Mouse (Mus musculus) embryonic facial prominence, embryonic 11.5 days (tissue): Measurements from ENCODE around the gene Camk2b. TPM values are rescaled to one million over a fixed set of nuclear protein-coding genes. Genes with fewer than 3 reads are reported as not detected.

ENCODE experiments used
- ATAC-seq: fragments of 200-750 bp; cut with Nextera tagmentation; replicated peaks from 2 replicates; pipeline ENCODE4 v1.8.0; 2017; ENCODE audit warnings: low read depth; ENCODE audit not compliant: insufficient number of reproducible peaks, low FRiP score, low TSS enrichment
- DNase-seq: peaks from one replicate; pipeline ENCODE4 v3.0.0-alpha.2; 2015; ENCODE audit warnings: low spot score
- H3K27ac ChIP-seq: fragments of 300-500 bp; sonication (generic); replicated peaks from 2 replicates; pipeline ENCODE4 v1.5.1; 2014; ENCODE audit warnings: mild to moderate bottlenecking, low read depth, low read length, control low read depth
- H3K27me3 ChIP-seq: fragments of 300-500 bp; sonication (generic); 2 replicates; pipeline ENCODE4 v1.6.1; 2014; ENCODE audit warnings: mild to moderate bottlenecking, low read length, moderate library complexity, mixed read lengths; ENCODE audit not compliant: control insufficient read depth, insufficient read depth
- H3K36me3 ChIP-seq: fragments of 300-500 bp; sonication (generic); replicated peaks from 2 replicates; pipeline ENCODE4 v1.6.1; 2014; ENCODE audit warnings: low read depth, mild to moderate bottlenecking, low read length, moderate library complexity, mixed read lengths; ENCODE audit not compliant: control insufficient read depth, insufficient read depth
- H3K4me1 ChIP-seq: fragments of 300-500 bp; sonication (generic); 2 replicates; pipeline ENCODE4 v1.6.1; 2014; ENCODE audit warnings: low read length, mixed read lengths; ENCODE audit not compliant: control insufficient read depth, insufficient read depth
- H3K4me2 ChIP-seq: fragments of 300-500 bp; sonication (generic); 2 replicates; pipeline ENCODE4 v1.6.1; 2014; ENCODE audit warnings: low read depth, mild to moderate bottlenecking, control low read depth, low read length, moderate library complexity
- H3K4me3 ChIP-seq: fragments of 300-500 bp; sonication (generic); 2 replicates; pipeline ENCODE4 v1.5.1; 2014; ENCODE audit warnings: low read depth, low read length, control low read depth
- H3K9ac ChIP-seq: fragments of 300-500 bp; sonication (generic); replicated peaks from 2 replicates; pipeline ENCODE4 v1.6.1; 2014; ENCODE audit warnings: mild to moderate bottlenecking, control low read depth, low read length
- H3K9me3 ChIP-seq: fragments of 300-500 bp; sonication (generic); replicated peaks from 2 replicates; pipeline ENCODE4 v1.6.1; 2016; ENCODE audit warnings: mild to moderate bottlenecking, low read length, inconsistent platforms, mixed read lengths; ENCODE audit not compliant: control insufficient read depth
- WGBS: fragments of 180-500 bp; shearing (Covaris S2); extraction: QIAGEN DNeasy Blood & Tissue Kit; methylation state at CpG from one replicate; pipeline ENCODE4 v1.1.7; 2014; 5-methylcytosine and 5-hydroxymethylcytosine counted together
- polyA plus RNA-seq: library from polyadenylated mRNA; unstranded; fragments of >200 nt; fragmentation: Nextera tagmentation; extraction: Ambion mirVana; gene quantifications from 2 replicates; pipeline ENCODE4 v1.2.1, GENCODE M21; 2014

Camk2b gene
- polyA plus RNA-seq, 1 experiment from 2014 or later: 1.7 TPM

DNA sequence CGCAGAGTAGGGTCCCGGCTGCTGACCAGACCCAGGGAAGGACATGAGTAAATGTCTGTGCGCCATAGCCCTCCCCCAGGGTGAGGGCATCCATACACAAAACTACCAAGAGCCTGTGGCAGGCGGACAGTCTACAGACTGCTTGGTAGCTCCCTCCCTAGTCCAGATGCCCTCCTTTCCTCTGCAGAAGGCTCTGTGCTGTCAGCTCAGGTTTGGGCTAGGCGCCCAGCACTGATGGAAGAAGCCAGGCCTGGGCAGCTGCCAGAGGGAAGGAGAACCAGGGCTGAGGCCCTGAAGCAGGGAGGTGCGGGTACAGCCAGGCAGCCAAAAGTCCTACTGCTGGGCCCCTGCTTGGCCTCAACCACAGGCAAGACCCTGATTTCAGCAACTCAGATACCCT is 35.5 kb downstream of the Camk2b start:
- Histone ChIP-seq H3K4me2 (no peak overlapping the region), H3K9ac (no peak overlapping the region), H3K27ac (no peak overlapping the region), H3K9me3 (no peaks in the 10 kb centered on the region), H3K4me1 (0 out of 2 replicates have a peak, but pooled peaks cover 2% of the 10 kb centered on the region), H3K4me3 (no peak overlapping the region), H3K36me3 (no peaks in the 10 kb centered on the region), H3K27me3 (no peaks in the 10 kb centered on the region)
- WGBS: 88% methylated on average over 6 of the region's 6 CpGs
- ATAC-seq (no peak), DNase-seq (no peak)

DNA sequence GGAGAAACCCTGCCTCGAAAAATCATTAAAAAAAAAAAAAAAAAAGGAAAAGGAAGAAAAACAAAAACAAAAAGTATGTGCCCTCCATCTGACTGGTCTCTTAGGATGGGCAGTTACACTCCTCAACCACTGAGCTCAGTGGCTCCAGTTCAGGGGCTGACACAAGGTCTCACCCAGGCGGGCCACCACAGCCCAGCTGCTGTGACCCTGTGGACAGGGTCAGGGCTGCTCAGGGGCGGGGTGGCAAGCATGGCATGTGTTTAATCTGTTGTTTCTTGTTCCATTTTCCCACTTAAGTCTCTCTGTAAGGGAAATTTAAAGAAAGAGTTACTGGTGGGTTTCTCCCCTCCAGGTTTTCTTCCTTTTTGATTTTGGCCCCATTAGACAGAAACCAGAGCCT is 36.4 kb downstream of the Camk2b start:
- Histone ChIP-seq H3K27ac (no peak overlapping the region), H3K36me3 (no peaks in the 10 kb centered on the region), H3K4me3 (no peak overlapping the region), H3K9me3 (no peaks in the 10 kb centered on the region), H3K27me3 (no peaks in the 10 kb centered on the region), H3K4me1 (0 out of 2 replicates have a peak, but pooled peaks cover 2% of the 10 kb centered on the region), H3K4me2 (no peak overlapping the region), H3K9ac (no peak overlapping the region)
- WGBS: 53% methylated on average over 3 of the region's 3 CpGs
- ATAC-seq: no peak
- DNase-seq: no peak

DNA sequence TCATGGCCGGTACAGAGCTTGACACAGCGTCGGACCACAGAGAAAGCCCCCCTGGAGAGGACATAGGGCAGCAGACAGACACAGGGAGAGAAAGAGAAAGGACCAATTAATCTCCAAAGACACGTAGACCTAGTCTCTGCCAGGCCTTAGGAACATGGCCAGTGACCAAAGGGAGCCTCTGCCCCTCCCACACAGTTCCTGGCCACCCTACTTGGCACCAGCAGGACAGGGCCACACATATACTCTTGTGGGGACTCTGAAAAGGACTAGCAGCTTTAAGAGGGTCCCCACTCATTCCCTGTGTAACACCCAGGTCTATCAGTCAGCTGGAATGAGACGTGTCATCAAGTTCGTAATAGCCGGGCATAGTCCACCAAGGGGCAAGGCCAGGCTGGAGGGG is 37.3 kb downstream of the Camk2b start:
- no peaks in the 10 kb centered on the region for H3K9me3 ChIP-seq
- no peak overlapping the region for H3K4me3 ChIP-seq
- DNase-seq: no peak
- no peak overlapping the region for H3K27ac ChIP-seq
- 0 out of 2 replicates have a peak, but pooled peaks cover 2% of the 10 kb centered on the region for H3K4me1 ChIP-seq
- no peak overlapping the region for H3K4me2 ChIP-seq
- 88% methylated on average over 7 of the region's 7 CpGs for WGBS
- H3K9ac ChIP-seq: no peak overlapping the region
- H3K36me3 ChIP-seq: no peaks in the 10 kb centered on the region
- H3K27me3 ChIP-seq: no peaks in the 10 kb centered on the region
- ATAC-seq: no peak

DNA sequence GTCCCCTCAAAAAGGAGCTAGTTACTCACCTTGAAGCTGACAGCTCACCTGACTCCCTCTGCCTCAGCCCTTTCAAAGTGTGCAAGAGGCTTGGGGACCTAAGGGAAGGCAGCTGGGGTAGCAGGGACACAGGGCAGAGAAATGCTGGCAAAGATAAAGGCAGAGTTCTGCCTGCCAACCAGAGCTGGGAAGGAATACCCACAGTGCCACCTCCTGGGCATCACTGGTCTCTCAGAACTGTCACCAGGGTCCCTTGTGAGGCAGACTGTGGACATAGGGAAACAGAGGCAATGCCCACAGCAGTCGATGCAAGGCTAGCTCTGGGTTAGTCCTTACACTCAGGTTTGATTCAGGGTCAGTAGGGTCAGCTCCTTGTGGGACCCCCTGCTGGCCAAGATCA is 39.8 kb downstream of the Camk2b start:
- Histone ChIP-seq H3K4me1 (no peaks in the 10 kb centered on the region), H3K4me2 (no peak overlapping the region), H3K9me3 (no peaks in the 10 kb centered on the region), H3K27ac (no peak overlapping the region), H3K36me3 (no peaks in the 10 kb centered on the region), H3K4me3 (no peak overlapping the region), H3K27me3 (no peaks in the 10 kb centered on the region), H3K9ac (no peak overlapping the region)
- no peak for DNase-seq
- ATAC-seq: no peak
- WGBS: 57% methylated on average over 1 of the region's 1 CpGs

DNA sequence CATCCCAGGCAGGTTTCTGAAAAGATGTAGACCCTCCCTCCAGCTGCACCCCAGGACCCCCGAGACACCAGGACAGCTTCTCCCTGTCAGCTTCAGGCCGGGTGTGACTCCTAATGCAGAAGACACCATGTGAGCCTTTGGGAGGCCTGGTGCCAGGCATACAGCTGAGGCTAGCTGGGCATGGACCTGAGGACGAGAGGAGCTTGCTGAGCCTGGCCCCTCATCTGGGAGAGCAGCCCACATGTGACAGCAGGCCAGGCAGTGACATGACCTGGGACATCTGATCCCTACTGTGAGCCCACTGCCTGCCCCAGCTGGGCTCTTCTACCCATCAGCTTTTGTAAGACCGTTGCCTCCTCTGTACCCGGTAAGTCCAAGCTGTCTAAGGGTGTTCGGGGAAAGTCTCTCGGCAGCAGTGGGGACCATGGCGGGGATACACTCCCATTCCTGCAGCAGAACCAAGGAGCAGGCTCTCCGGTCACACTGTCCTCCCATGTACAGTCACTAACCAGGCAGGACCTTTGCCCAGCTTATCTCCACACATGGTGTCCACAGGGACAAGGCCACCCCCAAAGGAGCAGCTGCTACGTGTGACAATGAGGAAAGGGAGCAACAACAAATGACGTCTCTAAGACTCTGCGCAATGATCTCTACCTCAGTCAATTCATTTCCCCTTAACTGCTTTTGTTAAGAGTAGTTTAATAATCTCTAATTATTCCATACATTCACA is 41.1 kb downstream of the Camk2b start:
- no peaks in the 10 kb centered on the region for H3K27me3 ChIP-seq
- DNase-seq: no peak
- H3K36me3 ChIP-seq: no peaks in the 10 kb centered on the region
- H3K9me3 ChIP-seq: no peaks in the 10 kb centered on the region
- no peak overlapping the region for H3K9ac ChIP-seq
- no peak overlapping the region for H3K27ac ChIP-seq
- no peak overlapping the region for H3K4me3 ChIP-seq
- no peaks in the 10 kb centered on the region for H3K4me1 ChIP-seq
- 78% methylated on average over 12 of the region's 12 CpGs for WGBS
- peak; percentile 27; the same call in 1 of the 2 replicates for ATAC-seq
- H3K4me2 ChIP-seq: no peak overlapping the region

DNA sequence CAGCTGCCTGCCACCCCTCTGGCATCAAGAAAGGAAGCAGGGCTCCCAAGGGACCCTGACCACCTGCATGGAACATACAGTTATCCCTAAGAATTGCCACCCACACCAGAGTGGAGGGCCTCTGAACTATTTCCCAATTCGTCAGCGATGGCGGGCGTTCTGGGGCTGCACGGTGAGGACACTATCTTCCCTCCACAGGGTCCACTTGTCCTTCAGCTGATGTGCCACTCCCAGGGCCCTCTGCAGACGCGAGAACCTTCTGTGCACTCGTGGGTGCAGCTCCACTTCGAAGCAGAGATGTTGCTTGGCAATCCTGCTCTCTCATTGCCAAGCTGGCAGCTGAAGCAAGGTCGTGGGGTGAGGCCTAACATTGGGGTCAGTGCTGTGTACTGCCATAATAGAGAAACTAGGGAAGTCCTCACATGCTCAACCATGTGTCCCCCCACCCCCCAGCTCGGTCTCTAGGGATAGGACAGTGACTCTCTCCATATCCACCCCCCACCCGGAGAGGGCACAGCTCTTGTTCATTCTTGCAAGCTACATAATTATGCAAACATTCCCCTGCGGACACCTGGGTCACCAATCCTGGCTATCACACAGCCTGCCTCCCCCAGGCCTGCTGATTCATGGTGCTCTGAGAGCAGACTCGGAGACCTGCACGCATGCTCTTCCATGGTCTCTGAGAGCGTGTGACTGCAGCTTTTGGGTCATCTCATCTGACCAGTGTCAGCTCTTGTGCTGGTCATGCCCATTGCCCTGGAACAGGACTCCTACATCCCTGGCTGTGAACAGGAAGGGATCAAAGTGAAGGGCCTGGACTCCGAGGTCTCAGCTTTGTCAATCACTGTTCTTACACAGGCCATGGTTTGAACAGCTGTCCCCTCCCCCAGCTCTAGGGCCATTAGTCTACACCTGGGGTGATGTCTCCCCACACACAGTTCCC is 45.0 kb downstream of the Camk2b start:
- Histone ChIP-seq H3K4me2 (no peak overlapping the region), H3K36me3 (no peaks in the 10 kb centered on the region), H3K9ac (no peak overlapping the region), H3K27me3 (no peaks in the 10 kb centered on the region), H3K4me3 (no peak overlapping the region), H3K9me3 (no peaks in the 10 kb centered on the region), H3K27ac (no peak overlapping the region), H3K4me1 (no peaks in the 10 kb centered on the region)
- no peak for DNase-seq
- WGBS: 79% methylated on average over 17 of the region's 17 CpGs
- no peak for ATAC-seq

DNA sequence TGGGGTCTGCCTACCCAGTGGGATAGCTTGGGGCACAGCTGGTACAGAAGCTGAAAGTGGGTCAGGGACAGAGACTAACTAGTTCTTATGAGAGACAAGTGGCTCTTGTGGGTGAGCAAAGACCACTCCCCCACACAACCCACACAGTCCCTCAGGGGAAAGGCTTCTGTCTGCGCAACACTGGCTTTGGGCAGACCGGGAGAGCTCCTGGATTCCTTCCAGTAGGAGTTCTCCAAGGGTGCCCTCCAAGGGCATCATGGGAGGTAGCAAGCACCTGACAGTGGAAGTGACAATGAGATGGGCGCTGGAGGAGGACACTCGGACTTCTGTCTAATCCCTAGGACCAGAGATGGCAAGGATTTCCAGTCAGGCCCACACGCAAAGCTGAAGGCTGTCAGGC is 45.8 kb downstream of the Camk2b start:
- H3K36me3 ChIP-seq: no peaks in the 10 kb centered on the region
- no peaks in the 10 kb centered on the region for H3K9me3 ChIP-seq
- no peaks in the 10 kb centered on the region for H3K4me1 ChIP-seq

More for the DNA sequence above, 45.8 kb downstream of the Camk2b start:
- Histone ChIP-seq H3K9ac (no peak overlapping the region), H3K27ac (no peak overlapping the region), H3K4me2 (no peak overlapping the region; the same call in 1 of the 2 replicates), H3K27me3 (no peaks in the 10 kb centered on the region), H3K4me3 (no peak overlapping the region)
- ATAC-seq: no peak
- 82% methylated on average over 5 of the region's 5 CpGs for WGBS
- DNase-seq: no peak
